Mouse (Mus musculus) gonadal fat pad, adult 2 months (tissue): Measurements from ENCODE around the gene A930033H14Rik. TPM values are rescaled to one million over a fixed set of nuclear protein-coding genes. Genes with fewer than 3 reads are reported as not detected.

Source experiments
- DNase-seq: peaks from one replicate; pipeline ENCODE4 v3.0.0-alpha.2; 2012; ENCODE audit warnings: low read depth
- polyA plus RNA-seq: library from polyadenylated mRNA; depleted of rRNA; stranded (reverse); fragments of >200 nt; gene quantifications from 2 replicates; pipeline ENCODE4 v1.2.3, GENCODE M21; 2012

Gene A930033H14Rik
- polyA plus RNA-seq, 1 experiment: 0.99 TPM

DNA sequence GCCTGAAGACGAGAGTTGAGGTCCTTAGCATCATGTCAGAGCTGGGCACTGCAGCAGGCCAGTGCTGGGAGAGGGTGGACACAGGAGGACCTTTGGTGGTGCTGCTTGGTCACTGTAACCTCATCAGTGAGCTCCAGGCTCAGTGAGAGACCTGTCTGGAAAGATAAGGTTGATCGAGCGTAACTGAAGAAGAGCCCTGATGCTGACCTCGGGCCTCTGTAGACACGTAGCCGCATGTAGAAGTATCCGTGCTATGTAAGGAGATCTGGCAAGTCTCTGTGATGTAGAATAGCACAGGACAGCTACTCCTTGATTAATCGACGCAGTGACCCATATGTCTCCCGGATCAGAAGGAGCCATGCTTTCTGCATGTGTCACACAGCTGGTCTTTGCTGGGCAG is 19.2 kb downstream of the A930033H14Rik start:
- DNase-seq: no peak

DNA sequence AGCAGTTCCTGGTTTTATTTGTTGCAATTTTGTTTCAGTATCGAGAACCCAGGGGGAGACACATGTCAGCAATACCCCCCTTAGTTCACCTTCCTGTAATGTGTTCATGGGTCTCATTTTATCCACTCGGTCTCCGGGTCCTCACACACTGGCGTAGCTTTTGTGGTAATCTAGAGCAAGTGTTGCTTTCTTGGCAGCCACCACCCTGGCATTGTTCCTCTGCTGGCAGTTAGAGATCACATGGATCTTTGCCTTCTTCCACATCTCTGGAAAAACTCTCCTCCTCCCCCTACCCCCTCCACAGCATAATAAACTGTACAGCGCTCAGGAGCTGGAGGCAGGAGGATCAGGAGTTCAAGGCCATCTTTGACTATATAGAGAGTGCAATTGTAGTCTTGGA is 20.6 kb downstream of the A930033H14Rik start:
- no peak for DNase-seq

DNA sequence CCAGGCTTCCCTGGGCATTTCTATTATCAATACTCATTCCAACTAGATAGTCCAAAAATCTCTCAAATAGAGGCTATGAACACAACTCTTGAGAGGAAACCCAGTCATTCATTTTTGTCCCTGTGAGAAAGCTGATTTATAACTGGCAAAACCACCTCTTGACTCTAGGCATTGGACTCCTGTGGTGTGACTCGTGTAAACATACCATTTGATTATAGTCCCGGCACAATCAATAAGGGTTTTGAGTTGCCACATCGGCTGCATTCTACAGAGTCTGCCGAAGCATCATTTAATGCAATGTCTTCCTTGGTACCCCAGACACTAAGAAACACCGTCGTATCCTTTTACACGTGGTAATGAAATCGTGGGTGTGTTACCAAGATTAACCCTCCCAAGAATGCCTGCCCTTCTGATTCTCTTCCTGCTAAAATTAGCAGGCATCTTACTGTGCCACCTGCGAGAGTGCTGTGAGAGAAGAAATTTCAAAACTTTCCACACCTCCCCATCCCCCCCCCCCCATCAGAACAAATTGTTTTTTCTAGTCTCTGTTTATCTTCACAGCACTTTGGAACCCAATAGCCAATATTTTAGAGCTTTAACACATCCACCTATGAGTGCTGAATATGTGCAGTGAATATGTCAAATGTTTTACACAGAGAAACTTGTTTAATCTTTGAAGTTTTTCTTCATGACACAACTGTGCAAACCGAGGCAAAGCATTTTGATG is 22.3 kb downstream of the A930033H14Rik start:
- DNase-seq: no peak

DNA sequence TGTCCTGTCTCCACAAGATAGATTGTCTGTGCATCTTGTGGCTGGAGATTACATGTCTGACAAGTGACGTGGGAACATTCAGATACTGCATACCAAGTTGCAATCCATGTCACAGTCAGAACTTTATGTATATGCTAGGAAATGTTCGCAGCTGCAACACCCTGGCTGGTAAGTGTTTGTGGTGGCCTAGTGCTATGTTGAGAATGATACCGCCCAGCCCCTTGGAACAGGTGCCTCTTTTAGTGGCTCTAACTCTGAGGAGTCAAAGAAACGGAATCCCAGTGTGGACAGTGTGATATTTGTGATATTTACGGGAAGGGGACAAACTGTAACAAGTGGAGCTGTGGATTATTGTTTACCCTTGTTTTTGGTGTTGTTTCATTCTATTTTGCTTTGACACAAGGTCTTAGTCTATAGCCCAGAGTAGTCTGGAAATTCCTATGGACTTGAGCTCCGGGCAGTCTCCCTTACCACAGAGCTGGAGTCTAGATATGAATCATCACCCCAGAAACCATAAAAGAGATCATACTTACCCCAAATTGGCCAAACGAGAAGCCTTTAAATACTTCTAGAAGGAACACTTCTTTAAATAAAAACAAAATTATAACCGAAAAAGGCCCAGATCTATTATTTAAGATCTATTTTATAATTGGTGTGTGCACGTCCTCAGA is 25.0 kb downstream of the A930033H14Rik start:
- DNase-seq: no peak

DNA sequence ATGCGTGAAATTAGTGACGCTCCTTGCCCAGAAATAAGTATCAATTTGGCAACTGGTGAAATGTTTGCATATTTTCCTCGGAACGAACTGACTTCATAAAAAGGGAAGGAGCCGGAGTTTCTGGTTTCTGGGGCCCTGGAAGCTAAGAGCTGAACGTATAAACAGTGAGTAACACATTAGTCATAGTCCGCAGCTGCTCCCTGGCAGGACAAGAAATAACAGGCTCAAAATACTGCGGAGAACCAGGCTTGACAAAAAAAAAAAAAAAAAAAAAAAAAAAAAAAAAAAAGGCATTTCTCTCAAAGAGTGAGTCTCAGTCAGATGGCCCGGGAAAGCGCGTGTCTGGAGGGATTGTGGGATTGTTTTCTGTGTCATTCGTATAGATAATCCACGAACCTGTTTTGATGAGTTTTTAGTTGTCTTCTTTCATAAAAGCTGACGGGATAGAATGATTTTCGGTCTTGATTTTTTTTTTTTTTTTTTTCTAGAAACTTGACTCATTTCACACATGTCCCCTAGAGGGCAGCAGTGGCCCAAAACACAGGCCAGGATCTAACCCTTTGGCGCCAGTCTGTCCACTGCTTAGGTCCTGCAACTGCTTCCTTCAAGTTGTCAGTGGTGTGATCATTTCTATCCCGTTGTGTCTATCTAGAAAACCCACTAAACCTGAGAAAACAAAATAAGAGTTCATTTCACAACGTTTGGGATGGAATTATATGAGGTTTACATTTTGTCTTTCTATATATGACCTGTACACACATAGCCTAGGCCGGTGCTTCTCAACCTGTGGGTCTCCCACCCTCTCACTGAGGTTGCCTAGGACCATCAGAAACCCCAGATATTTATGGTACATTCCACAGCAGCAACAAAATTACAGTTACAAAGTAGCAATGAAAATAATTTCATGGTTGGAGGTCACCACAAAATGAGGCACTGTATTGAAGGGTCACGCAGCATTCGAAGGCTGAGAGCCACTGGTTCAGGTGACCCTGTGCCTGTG is 26.7 kb downstream of the A930033H14Rik start:
- DNase-seq: peak; percentile 61

DNA sequence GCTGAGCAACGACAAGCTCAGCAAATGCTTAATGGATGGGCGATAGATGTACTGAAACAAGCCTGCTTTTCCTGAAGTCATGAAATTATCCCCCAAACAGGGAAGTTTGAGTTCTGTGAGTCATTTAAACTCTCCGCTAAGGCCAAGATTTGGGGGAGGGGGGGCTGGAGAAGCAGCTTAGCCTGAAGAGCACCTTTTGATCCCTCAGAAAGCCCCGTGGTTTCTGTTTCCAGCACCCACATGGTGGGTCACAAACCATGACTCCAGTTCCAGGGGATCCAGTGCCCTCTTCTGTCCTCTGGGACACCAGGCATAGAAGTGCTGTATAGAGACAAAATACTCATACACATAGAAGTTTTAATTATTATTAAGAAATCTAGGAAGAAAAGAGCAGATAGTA is 27.5 kb downstream of the A930033H14Rik start:
- no peak for DNase-seq

DNA sequence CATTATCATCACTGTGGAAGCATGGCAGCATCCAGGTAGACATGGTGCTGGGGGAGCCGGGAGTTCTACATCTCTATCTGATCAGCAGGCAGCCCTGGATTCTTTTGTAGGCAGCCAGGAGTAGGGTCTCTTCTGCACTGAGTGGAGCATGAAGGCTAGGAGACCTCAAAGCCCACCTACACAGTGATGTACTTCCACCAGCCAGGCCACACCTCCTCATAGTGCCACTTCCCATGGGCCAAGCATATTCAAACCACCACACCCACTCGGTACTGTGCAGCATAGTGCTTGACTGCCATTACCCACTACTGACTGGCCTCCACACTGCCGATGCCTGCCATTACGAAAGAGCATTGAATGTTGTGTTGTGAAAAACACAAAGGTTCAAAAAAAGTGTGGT is 28.0 kb downstream of the A930033H14Rik start:
- no peak for DNase-seq

DNA sequence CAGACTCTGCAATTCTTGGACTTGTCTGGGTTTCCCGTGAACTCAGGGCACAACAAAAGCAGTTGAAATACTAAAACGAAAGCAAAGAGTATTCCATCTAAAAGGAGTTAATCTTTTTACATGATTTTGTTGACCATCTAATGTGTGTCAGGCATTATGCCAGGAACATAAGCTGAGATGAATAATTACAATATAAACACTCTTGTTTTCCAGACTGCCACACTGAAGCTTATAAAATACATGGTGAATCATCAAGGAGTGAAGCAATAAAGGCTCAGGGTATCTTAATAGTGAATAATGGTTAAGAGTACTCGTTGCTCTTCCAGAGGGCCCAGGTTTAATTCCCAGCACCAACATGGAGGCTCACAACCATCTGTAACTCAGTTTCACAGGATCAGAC is 31.9 kb downstream of the A930033H14Rik start:
- no peak for DNase-seq

DNA sequence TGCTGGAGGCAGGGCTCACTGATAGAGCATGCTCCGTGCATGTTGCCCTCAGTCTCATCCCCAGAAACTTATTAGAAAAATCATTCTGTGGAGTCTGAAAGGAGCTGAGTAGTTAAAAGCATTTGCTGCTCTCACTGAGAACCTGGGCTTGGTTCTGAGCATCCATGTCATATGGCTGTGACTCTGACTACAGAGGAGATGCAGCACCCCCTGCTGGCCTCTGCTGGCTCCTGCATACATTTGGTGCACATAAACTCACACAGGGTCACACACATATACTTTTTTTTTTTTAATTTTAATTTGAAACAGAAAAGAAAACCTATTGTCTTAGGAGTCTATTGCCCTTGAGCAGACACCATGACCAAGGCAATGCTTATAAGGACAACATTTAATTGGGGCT is 33.6 kb downstream of the A930033H14Rik start:
- no peak for DNase-seq

DNA sequence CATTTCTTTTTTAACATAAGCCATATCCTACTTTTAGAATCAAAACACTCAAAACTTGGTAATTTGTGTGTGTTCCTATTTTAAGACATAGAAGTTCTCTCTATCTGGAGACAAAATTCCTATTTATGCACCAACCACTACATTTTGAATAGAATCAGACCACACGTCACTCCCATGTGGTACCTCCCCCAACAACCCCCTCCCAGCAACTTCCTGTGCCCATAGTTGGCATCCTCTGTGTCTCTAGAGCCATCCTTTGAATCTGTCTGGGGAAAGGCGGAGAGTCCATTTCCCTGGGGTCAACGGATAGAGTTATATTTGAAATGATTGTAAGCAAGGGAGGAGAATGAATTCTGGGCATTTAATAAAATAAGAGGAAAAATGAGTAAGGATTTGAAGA is 36.8 kb downstream of the A930033H14Rik start:
- DNase-seq: no peak

DNA sequence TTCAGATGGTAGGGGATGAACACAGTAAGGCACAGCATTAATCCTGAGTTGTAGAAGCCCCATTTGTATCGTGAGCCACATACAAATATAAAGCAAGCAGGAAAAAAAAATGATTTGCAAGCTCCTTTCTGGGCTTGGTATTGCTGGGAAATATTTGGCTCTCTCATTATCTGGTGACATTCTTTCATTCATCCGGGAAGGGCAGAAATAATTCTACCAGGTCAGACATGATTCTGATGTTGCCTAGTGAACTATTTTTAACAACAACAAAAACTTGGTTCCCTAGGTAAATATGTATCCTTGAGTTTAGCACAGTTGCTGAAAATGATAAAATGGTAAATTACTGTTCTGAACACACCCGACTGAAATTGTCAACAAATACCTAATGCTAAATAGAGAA is 40.5 kb downstream of the A930033H14Rik start:
- DNase-seq: no peak

DNA sequence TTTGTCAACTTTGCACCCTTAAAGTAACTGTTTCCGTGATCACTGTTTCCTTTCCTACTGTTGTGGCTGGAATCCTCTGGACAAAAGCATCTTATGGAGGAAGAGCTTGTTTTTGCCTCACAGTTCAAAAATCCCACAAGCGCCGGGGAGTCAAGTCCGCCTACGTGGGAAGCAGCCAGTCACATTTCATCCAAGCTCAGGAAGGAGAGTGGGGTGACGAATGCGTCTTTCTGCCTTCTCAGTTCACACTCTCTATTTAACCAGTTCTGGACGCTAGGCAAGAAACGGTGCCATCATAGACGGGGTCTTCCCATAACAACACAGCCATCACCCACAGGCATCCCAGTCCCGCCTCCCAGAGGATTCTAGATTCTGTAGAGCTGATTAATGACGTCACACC is 46.4 kb downstream of the A930033H14Rik start:
- no peak for DNase-seq

DNA sequence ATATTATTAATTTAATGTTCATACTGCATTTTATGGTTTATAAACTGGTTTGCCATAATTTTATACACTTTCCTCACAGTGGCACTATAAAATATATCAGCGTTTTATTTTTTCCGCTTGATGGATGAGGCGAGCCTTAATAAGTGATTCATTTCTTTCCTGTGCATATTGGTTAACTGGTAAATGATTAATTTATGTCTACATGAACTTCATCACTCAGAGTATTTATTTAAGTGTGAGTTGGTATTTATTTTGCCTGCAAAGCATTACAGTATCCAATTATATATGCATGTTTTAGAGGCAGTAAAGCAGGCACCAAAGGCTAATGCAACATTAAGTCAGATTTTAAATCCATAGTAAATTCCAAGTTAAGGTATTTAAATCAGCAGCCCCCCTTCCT is 47.1 kb downstream of the A930033H14Rik start:
- no peak for DNase-seq

DNA sequence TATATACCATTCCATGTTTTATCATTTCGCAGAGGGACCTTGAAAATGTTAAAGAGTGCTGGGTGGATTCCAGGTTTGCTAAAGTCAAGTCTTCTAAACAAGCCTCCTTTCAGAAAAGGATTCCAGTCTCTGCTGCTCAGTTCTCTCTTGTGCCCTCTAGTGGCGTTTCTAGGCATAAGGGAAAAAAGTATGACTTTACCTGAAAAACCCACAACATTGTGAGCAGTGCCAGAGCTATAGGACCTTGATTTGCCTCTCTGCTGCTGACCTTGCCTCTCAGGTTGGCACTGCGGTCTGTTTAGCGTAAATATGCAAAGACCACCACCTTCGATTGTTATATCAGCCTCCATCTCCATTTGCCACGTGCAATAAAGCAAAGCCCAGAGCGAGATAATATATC is 47.8 kb downstream of the A930033H14Rik start:
- DNase-seq: no peak

DNA sequence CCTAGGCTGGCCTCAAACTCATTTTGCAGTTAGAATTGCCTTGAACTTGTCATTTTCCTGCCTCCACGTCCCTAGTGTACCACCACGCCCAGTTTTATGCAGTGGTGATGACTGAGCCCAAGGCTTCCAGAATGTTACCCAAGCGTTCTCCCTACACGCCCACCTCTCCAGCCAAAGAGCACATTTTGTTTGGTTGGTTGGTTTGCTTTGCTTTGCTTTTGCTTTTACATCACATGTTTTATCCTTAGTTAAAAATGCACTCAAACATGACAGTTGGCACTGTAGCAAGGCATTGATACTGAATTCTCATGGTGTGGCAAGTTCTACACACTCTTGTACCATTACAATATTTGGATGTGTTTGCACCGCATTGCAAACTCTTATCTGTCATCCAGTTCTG is 49.7 kb downstream of the A930033H14Rik start:
- DNase-seq: no peak

DNA sequence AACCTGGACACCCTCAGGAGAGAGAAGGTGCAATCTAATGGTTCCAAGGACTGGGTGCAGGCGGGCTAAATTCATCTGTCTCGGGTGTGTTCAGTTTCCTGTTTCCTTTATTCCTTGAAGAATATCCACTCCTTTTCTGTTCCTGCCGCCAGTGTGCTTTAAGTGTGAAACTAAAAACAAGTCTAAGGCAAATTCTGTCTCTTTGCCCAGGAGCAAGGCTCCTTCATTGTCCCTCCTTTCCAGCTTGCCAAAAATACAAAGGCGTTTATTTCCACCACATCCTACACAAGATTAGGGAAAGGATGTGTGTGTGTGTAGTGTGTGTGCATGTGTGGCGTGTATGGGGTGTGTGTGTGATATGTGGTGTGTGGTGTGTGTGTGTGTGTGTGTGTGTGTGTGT is 50.3 kb downstream of the A930033H14Rik start:
- DNase-seq: no peak

DNA sequence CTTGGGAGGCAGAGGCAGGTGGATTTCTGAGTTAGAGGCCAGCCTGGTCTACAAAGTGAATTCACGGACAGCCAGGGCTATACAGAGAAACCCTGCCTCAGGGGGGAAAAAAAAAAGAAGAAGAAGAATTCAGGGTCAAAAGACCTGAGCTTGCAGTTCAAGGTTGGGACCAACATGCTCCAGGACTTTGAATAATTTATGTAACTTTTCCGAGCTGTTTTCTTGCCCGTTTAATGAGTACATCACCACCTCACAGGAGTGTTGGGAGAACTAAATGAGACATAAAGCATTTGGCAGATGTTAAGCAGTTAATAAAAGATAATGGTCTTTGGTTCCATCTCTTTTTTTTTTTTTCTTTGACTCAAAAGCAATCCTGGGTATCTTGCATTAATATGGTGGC is 51.4 kb downstream of the A930033H14Rik start:
- DNase-seq: no peak

DNA sequence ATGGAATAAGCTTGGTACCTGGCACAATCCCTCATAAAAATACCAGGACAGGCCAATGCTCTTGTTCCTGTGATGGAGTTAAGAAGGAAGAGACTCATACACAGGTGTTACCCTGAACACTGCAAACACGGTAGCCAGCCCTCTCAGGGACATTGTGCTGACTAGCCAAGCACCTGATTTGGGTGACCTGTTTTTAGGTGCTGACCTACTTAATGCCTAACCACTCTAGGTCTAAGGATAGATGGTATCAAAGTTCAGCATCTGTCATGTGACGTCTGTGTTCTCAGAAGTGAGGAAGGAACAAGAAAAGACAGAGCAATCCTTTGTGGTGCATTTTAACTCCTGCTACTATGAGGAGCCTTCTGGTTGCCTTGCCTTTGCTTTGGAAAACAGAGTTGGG is 52.0 kb downstream of the A930033H14Rik start:
- no peak for DNase-seq
